Mouse (Mus musculus): Measurements from ENCODE around the gene Gm8764. TPM values are rescaled to one million over a fixed set of nuclear protein-coding genes. Genes with fewer than 3 reads are reported as not detected.

Gene Gm8764
- total RNA-seq (2023; ENCODE audit: inconsistent age), result not detected in 4 replicates

DNA sequence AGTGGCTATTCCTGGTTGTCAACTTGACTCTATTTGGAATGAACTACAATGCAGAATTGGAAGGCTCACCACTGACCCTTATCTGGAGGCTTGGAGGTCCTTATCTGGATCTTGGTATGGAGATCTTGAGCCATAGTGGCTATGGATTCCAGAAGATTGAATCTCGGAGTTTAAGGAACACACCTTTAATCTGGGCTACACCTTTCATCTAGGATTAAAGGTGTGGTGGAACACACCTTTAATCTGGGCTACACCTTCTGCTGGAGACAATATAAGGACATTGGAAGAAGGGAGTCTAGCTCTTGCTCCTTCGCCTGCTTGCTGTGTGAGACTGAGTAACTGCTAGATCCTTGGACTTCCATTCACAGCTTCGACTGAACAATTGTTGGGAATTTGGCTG is at the start of gene Gm8764:
Gene Gm8764 (plus strand): TSS at position 301 of the 400 bp plus-strand sequence.

GRCm38 (mm10) chr10:104142687-104143086 is 17.1 kb upstream of the Gm8764 start, which contains the start of gene Gm21293:
Gm21293 (plus strand) TSS chr10:104142987.

GRCm38 (mm10) chr10:104151197-104151596 is 8.6 kb upstream of the Gm8764 start, which contains the start of gene Gm6763:
Gm6763 (plus strand) TSS chr10:104151497.

GRCm38 (mm10) chr10:104168215-104168614 is 8.4 kb downstream of the Gm8764 start, which contains the start of gene Gm21304:
Gm21304 (plus strand) TSS chr10:104168515.

DNA sequence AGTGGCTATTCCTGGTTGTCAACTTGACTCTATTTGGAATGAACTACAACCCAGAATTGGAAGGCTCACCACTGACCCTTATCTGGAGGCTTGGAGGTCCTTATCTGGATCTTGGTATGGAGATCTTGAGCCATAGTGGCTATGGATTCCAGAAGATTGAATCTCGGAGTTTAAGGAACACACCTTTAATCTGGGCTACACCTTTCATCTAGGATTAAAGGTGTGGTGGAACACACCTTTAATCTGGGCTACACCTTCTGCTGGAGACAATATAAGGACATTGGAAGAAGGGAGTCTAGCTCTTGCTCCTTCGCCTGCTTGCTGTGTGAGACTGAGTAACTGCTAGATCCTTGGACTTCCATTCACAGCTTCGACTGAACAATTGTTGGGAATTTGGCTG is 16.9 kb downstream of the Gm8764 start, which contains the start of gene Gm21312:
Gene Gm21312 (plus strand): TSS at position 301 of the 400 bp plus-strand sequence.

GRCm38 (mm10) chr10:104185233-104185632 is 25.4 kb downstream of the Gm8764 start, which contains the start of gene Gm20765:
Gm20765 (plus strand) TSS chr10:104185533.

GRCm38 (mm10) chr10:104193742-104194141 is 33.9 kb downstream of the Gm8764 start, which contains the start of gene Gm4340:
Gm4340 (plus strand) TSS chr10:104194042.

Other genes starting within 250 kb of the Gm8764 start
- not detected in 4 replicates for gene Gm21293, start 17.0 kb upstream of the Gm8764 start, total RNA-seq (2023; ENCODE audit: inconsistent age)
- not detected in 4 replicates for gene Gm6763, start 8.5 kb upstream of the Gm8764 start, total RNA-seq (2023; ENCODE audit: inconsistent age)
- gene Gm21304, start 8.5 kb downstream of the Gm8764 start, total RNA-seq (2023; ENCODE audit: inconsistent age), result not detected in 4 replicates
- gene Gm21312, start 17.0 kb downstream of the Gm8764 start, total RNA-seq (2023; ENCODE audit: inconsistent age), result not detected in 4 replicates
- gene Gm20765, start 25.5 kb downstream of the Gm8764 start, total RNA-seq (2023; ENCODE audit: inconsistent age), result not detected in 4 replicates
- not detected in 4 replicates for gene Gm4340, start 34.0 kb downstream of the Gm8764 start, total RNA-seq (2023; ENCODE audit: inconsistent age)

All from B cell, adult (primary cell).